Mouse (Mus musculus): ENCODE measurements around the gene Phactr4. TPM values are rescaled to one million over a fixed set of nuclear protein-coding genes. Genes with fewer than 3 reads are reported as not detected.

The Phactr4 gene
- total and polyA plus RNA-seq, 3 experiments: 8.7 to 22.4 (median 22.3) TPM

- 69% methylated on average over 4 of the region's 4 CpGs for WGBS
- intact Hi-C loops (cut with DNase I): no loop called here
- no peak overlapping the region for H3K4me3 ChIP-seq
Measured at GRCm38 (mm10) chr4:132389302-132389701, 33.0 kb downstream of the Phactr4 start.

GRCm38 (mm10) chr4:132387617-132388016, 34.7 kb downstream of the Phactr4 start:
- H3K27ac ChIP-seq: peak overlapping the region; percentile 82

More at GRCm38 (mm10) chr4:132389302-132389701, 33.0 kb downstream of the Phactr4 start:
- no peak overlapping the region for H3K27ac ChIP-seq
- H3K79me2 ChIP-seq (replicated peaks; ENCODE audit: control insufficient read depth, insufficient read depth, low read length): no peaks in the 10 kb centered on the region
- H3K4me1 ChIP-seq (ENCODE audit: control insufficient read depth, insufficient read depth, low read length): peaks cover 15% of the 10 kb centered on the region
- DNase-seq: no peak
- TF ChIP-seq EP300 (IDR thresholded peaks at IDR 0.05; ENCODE audit: insufficient read depth, low read depth, low read length) (no peak), CTCF (IDR thresholded peaks at IDR 0.05) (no peak), POLR2A (IDR thresholded peaks at IDR 0.05; ENCODE audit: insufficient read depth, low read depth, low read length) (no peak)
- no peaks in the 10 kb centered on the region for H3K27me3 ChIP-seq (ENCODE audit: control insufficient read depth, insufficient read depth, low read length)
- H3K36me3 ChIP-seq (ENCODE audit: control insufficient read depth, insufficient read depth, low read length): peaks cover 9% of the 10 kb centered on the region
- no peak overlapping the region for H3K9ac ChIP-seq (ENCODE audit: low read depth, low read length)

GRCm38 (mm10) chr4:132386846-132387245, 35.4 kb downstream of the Phactr4 start:
- Histone ChIP-seq H3K4me3 (no peak overlapping the region; the same call in 1 of the 2 replicates), H3K36me3 (ENCODE audit: control insufficient read depth, insufficient read depth, low read length) (peaks cover 12% of the 10 kb centered on the region), H3K27ac (peak overlapping the region; percentile 82), H3K79me2 (replicated peaks; ENCODE audit: control insufficient read depth, insufficient read depth, low read length) (no peaks in the 10 kb centered on the region), H3K4me1 (ENCODE audit: control insufficient read depth, insufficient read depth, low read length) (peaks cover 24% of the 10 kb centered on the region), H3K9ac (ENCODE audit: low read depth, low read length) (no peak overlapping the region), H3K27me3 (ENCODE audit: control insufficient read depth, insufficient read depth, low read length) (no peaks in the 10 kb centered on the region)
- TF ChIP-seq CTCF (IDR thresholded peaks at IDR 0.05): no peak
- TF ChIP-seq EP300 (IDR thresholded peaks at IDR 0.05; ENCODE audit: insufficient read depth, low read depth, low read length): no peak
- TF ChIP-seq POLR2A (IDR thresholded peaks at IDR 0.05; ENCODE audit: insufficient read depth, low read depth, low read length): no peak
- DNase-seq: peak in 1 of 2 experiments; percentile 33
- WGBS: 38% methylated on average over 7 of the region's 7 CpGs
- intact Hi-C loops (cut with DNase I): loop anchor here (2.0 kb wide), 1 partner anchor 24 kb away; no protein-coding TSS in a partner anchor

More at GRCm38 (mm10) chr4:132387617-132388016, 34.7 kb downstream of the Phactr4 start:
- H3K4me1 ChIP-seq (ENCODE audit: control insufficient read depth, insufficient read depth, low read length): peaks cover 24% of the 10 kb centered on the region
- peaks cover 12% of the 10 kb centered on the region for H3K36me3 ChIP-seq (ENCODE audit: control insufficient read depth, insufficient read depth, low read length)
- H3K79me2 ChIP-seq (replicated peaks; ENCODE audit: control insufficient read depth, insufficient read depth, low read length): no peaks in the 10 kb centered on the region
- 52% methylated on average over 5 of the region's 5 CpGs for WGBS
- H3K4me3 ChIP-seq: no peak overlapping the region
- DNase-seq: peak; percentile 54 to 61
- intact Hi-C loops (cut with DNase I): loop anchor here (2.0 kb wide), 1 partner anchor 23 kb away; no protein-coding TSS in a partner anchor
- TF ChIP-seq EP300 (IDR thresholded peaks at IDR 0.05; ENCODE audit: insufficient read depth, low read depth, low read length) (peak; percentile 62; the same call in 1 of the 2 replicates), CTCF (IDR thresholded peaks at IDR 0.05) (0 out of 2 replicates have a peak, but pooled peaks have one; percentile 9), POLR2A (IDR thresholded peaks at IDR 0.05; ENCODE audit: insufficient read depth, low read depth, low read length) (0 out of 2 replicates have a peak, but pooled peaks have one; percentile 23)
- H3K9ac ChIP-seq (ENCODE audit: low read depth, low read length): no peak overlapping the region
- H3K27me3 ChIP-seq (ENCODE audit: control insufficient read depth, insufficient read depth, low read length): no peaks in the 10 kb centered on the region

- H3K36me3 ChIP-seq (ENCODE audit: control insufficient read depth, insufficient read depth, low read length): peaks cover 14% of the 10 kb centered on the region
- peak overlapping the region; percentile 82 for H3K27ac ChIP-seq
- H3K9ac ChIP-seq (ENCODE audit: low read depth, low read length): no peak overlapping the region
- no peak for TF ChIP-seq CTCF (IDR thresholded peaks at IDR 0.05)
- TF ChIP-seq POLR2A (IDR thresholded peaks at IDR 0.05; ENCODE audit: insufficient read depth, low read depth, low read length): peak; percentile 36; the same call in 1 of the 2 replicates
- 39% methylated on average over 8 of the region's 8 CpGs for WGBS
- H3K27me3 ChIP-seq (ENCODE audit: control insufficient read depth, insufficient read depth, low read length): no peaks in the 10 kb centered on the region
- peaks cover 24% of the 10 kb centered on the region for H3K4me1 ChIP-seq (ENCODE audit: control insufficient read depth, insufficient read depth, low read length)
- intact Hi-C loops (cut with DNase I): loop anchor here (2.0 kb wide), 1 partner anchor 25 kb away; no protein-coding TSS in a partner anchor
- no peak overlapping the region; the same call in 1 of the 2 replicates for H3K4me3 ChIP-seq
- H3K79me2 ChIP-seq (replicated peaks; ENCODE audit: control insufficient read depth, insufficient read depth, low read length): no peaks in the 10 kb centered on the region
- DNase-seq: peak; percentile 54
Measured at GRCm38 (mm10) chr4:132385771-132386410, 36.4 kb downstream of the Phactr4 start.

GRCm38 (mm10) chr4:132383455-132383854, 38.8 kb downstream of the Phactr4 start:
- no peak for TF ChIP-seq POLR2A (IDR thresholded peaks at IDR 0.05; ENCODE audit: insufficient read depth, low read depth, low read length)
- no peak for TF ChIP-seq CTCF (IDR thresholded peaks at IDR 0.05)
- TF ChIP-seq EP300 (IDR thresholded peaks at IDR 0.05; ENCODE audit: insufficient read depth, low read depth, low read length): no peak
- Histone ChIP-seq H3K36me3 (ENCODE audit: control insufficient read depth, insufficient read depth, low read length) (peaks cover 19% of the 10 kb centered on the region), H3K9ac (ENCODE audit: low read depth, low read length) (no peak overlapping the region), H3K27ac (peak overlapping the region; percentile 12), H3K27me3 (ENCODE audit: control insufficient read depth, insufficient read depth, low read length) (no peaks in the 10 kb centered on the region), H3K79me2 (replicated peaks; ENCODE audit: control insufficient read depth, insufficient read depth, low read length) (no peaks in the 10 kb centered on the region), H3K4me1 (ENCODE audit: control insufficient read depth, insufficient read depth, low read length) (peaks cover 20% of the 10 kb centered on the region), H3K4me3 (no peak overlapping the region)
- intact Hi-C loops (cut with DNase I): no loop called here
- WGBS: 45% methylated on average over 3 of the region's 3 CpGs
- peak in 1 of 2 experiments; percentile 44 for DNase-seq

- WGBS: 46% methylated on average over 4 of the region's 4 CpGs
- no peak for TF ChIP-seq CTCF (IDR thresholded peaks at IDR 0.05)
- TF ChIP-seq EP300 (IDR thresholded peaks at IDR 0.05; ENCODE audit: insufficient read depth, low read depth, low read length): no peak
- TF ChIP-seq POLR2A (IDR thresholded peaks at IDR 0.05; ENCODE audit: insufficient read depth, low read depth, low read length): no peak
- intact Hi-C loops (cut with DNase I): no loop called here
- no peak for DNase-seq
- no peaks in the 10 kb centered on the region for H3K79me2 ChIP-seq (replicated peaks; ENCODE audit: control insufficient read depth, insufficient read depth, low read length)
- H3K36me3 ChIP-seq (ENCODE audit: control insufficient read depth, insufficient read depth, low read length): peaks cover 19% of the 10 kb centered on the region
- peaks cover 15% of the 10 kb centered on the region for H3K4me1 ChIP-seq (ENCODE audit: control insufficient read depth, insufficient read depth, low read length)
- no peaks in the 10 kb centered on the region for H3K27me3 ChIP-seq (ENCODE audit: control insufficient read depth, insufficient read depth, low read length)
- peak overlapping the region; percentile 12; the same call in 1 of the 2 replicates for H3K27ac ChIP-seq
- H3K4me3 ChIP-seq: no peak overlapping the region
- H3K9ac ChIP-seq (ENCODE audit: low read depth, low read length): no peak overlapping the region
Measured at GRCm38 (mm10) chr4:132382296-132382695, 40.0 kb downstream of the Phactr4 start.
